Mouse (Mus musculus) testis, postnatal 14 days (tissue): ENCODE results near the gene Rbpj.

Experiments
- DNase-seq: peaks from one replicate; pipeline ENCODE4 v3.0.0; 2021; ENCODE audit warnings: low spot score

Rbpj gene

GRCm38 (mm10) chr5:53551910-53552309, 86.0 kb downstream of the Rbpj start:
- no peak for DNase-seq

DNA sequence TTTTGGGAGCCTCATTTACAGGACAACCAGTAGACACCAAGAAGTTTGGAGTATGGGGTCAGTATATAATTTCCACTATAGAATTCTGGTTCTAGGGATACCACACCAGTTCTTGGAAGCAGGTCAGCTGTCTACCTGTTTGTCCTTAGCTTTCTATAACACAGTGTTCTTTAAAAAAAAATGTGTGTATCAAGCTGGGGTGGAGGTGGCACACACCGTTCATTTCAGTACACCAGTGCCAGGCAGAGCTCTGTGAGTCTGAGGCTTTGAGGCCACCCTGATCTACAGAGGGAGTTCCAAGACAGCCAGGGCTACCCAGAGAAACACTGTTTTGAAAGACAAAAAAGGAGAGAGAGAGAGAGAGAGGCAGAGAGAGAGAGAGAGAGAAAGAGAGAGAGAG, 87.3 kb downstream of the Rbpj start:
- no peak for DNase-seq

GRCm38 (mm10) chr5:53554180-53554579, 88.2 kb downstream of the Rbpj start:
- no peak for DNase-seq

DNA sequence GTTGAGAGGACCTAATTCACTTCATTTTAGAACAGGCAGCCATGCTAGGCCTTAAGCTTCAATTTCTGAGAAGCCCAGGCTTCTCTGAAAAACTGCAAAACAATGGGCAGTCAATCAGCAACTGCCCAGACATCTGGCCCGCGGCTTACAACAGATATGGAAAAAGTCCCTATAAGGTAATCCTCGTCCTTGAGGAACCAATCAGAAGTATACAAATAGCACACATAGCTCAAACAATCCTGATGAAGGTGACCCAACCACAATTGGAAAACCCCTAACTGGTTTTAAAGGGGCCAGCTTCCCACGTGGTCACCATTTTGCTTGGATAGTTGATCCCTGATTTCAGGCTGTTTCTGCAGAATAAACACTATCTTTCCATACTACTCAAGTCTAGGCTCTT, 89.0 kb downstream of the Rbpj start:
- DNase-seq = no peak

DNA sequence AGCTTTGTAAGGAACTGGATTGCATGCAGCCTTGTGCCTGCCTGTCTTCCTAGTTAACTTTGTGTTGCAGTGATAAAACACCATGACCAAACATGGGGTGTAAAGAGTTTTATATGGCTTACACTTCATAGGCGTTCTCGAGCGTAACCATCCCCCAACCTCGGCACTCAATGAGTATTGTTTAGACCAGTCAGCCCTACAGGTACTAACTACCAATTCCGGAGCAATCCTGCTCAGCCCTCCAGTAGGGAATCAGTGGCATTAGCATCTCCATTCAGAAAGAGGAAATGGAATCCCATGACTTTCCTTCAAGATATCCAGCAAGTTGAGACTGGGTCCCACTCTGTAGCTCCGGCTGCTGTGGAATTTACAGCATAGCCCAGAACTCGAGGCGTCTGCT, 89.5 kb downstream of the Rbpj start:
- no peak for DNase-seq

GRCm38 (mm10) chr5:53555929-53556328, 90.0 kb downstream of the Rbpj start:
- no peak for DNase-seq

- DNase-seq = no peak
Measured at GRCm38 (mm10) chr5:53557544-53558260, 91.8 kb downstream of the Rbpj start.

- DNase-seq = no peak
Measured at GRCm38 (mm10) chr5:53561160-53561559, 95.2 kb downstream of the Rbpj start.

DNA sequence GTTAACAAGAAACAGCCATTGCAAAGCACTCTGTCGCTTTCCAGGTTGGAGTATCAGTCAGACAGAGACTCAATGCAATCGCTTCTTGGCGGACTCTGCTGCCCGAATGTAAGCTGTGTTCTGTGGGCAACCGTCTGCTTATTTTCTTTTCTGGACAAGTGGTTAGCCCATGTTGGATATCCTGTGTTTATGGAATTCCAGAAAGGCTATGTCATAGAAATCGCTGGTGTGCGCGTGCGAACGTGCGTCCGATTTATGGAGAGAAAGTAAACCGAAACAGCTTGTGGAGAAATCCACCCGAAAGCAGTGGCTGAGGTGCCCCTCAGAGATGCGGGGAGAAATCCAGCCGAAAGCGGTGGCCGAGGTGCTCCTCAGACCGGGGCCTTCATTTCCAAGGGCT, 98.4 kb downstream of the Rbpj start:
- no peak for DNase-seq

DNA sequence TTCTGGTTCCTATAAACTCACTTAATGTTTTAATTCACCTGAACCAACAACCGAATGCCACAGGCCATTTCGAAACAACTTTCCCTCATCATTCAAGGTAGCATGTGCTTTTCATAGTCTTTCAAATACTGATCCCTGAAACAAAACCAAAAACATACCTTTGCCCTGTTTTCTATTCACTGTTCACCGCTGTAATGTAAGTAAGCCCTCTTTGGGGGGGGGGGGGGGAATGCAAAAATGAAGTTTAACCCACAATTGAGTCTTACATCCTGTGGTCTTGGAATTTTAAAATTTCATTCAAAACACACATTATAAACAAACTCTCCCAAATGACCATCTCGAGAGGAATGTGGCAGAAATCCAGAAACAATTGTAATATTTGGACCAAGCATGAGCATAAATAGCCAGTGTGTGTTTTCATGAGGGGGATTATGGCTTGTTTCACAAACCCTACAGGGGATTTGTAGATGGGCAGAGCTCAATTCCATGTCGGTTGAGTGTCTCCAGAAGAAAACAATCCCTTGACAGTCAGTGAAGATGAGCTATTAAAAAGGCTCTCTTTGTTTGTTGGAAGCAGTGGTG, 99.4 kb downstream of the Rbpj start:
- no peak for DNase-seq

DNA sequence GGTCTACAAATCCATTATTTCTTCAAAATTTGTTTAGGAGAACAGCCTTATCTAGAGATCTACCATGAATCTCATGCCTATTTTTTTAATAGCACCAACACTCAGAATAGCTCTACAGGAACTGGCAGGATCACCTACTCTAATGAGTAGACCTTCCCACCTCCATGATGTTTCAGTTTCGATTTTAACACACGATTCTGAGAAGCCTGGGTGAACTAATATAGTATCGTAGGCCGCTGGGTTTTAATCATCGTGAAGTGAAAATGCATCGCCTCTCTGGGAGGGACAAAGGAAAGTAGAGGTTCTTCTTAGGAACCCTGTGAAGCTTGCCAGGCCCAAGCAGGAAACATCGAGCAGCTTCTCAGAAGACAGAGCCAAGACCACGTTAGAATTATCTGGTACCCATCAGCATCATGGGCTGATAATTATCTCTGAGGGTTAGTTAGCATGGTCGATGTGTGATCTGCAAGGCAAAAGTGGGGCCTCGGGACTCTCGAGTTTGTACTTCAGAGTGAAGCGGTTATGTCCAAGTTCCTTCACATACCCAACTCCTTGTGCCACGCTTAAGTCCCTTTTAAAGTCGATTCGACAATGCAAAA, 100.6 kb downstream of the Rbpj start:
- DNase-seq = no peak

DNA sequence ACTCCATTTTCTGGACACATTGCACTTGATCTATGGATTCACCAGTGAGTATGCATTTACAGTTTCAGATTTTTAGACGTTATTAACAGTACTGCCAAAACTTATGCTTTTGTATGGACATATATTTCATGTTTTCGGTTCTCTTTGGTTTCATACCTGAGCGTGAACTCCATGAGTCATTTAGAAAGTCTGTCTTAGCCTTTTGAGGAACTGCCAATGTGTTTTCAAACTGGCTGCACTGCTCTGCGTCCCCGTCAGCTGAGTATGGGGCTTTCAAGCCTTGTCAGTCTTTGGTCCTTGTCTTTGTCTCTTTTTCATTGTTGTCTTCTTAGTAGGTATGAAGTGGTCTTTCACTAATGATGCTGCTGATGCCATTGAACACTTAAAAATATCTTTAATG, 106.5 kb downstream of the Rbpj start:
- no peak for DNase-seq

DNA sequence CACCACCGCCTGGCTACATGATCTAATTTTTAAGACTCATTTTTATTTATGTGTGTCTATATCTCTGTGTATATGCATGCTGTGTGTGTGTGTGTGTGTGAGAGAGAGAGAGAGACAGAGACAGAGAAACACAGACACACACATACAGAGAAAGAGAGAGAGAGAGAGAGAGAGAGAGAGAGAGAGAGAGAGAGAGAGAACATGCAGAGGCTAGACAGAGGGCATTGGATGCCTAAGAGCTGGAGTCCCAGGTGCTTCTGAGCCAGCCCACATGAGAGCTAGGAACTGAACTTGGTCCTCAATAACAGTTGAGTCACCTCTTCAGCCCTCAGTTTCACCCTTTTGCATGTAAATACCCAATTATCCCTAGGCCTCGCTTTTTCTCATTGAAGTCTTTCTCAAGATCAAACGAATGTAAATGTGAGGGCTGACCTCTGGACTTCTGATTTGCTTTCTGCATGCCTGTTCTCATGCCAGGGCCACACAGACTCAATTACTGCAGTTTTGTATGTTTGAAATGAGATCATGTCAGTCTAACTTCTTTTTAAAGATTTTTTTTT, 109.0 kb downstream of the Rbpj start:
- DNase-seq = no peak

- no peak for DNase-seq
Measured at GRCm38 (mm10) chr5:53577272-53577889, 111.4 kb downstream of the Rbpj start.

- no peak for DNase-seq
Measured at GRCm38 (mm10) chr5:53584069-53584767, 118.3 kb downstream of the Rbpj start.

DNA sequence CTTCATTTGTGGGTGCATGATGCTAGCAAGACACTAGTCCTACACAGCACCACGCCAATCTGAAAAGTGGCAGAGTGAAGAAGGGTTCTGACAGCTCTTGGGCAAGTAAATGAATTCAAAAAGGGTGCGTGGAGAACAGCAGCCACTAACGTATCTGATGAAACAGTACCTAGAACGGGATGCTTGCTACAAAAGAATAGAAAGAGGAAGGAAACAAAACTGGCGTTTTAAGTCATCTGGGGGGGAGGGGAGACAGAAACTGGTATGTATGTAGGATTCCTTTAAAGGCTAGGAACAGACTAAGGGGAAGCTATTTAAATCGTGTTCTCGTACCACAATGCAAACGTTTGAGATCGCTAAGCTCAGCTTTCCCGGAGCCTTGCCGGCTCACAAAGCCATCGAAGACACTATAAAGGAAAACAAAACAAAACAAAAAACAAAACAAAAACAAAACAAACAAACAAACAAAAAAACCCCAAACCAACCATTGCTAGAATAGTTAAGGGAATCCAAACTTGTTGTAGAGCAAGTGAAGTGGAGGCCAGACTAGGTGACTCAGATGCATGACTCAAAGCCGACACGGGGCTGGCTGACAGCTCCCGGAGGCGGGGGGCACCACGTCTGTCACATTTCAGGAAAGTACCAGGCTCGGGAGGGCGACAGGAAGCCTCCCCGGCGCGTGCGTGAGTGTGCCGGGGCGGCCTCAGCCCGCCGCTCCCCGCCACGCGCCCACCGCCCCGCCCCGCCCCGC, 122.6 kb downstream of the Rbpj start:
- no peak for DNase-seq

GRCm38 (mm10) chr5:53589172-53589960, 123.4 kb downstream of the Rbpj start:
- peak; percentile 96 for DNase-seq

GRCm38 (mm10) chr5:53590179-53590765, 124.3 kb downstream of the Rbpj start:
- peak; percentile 99 for DNase-seq

DNA sequence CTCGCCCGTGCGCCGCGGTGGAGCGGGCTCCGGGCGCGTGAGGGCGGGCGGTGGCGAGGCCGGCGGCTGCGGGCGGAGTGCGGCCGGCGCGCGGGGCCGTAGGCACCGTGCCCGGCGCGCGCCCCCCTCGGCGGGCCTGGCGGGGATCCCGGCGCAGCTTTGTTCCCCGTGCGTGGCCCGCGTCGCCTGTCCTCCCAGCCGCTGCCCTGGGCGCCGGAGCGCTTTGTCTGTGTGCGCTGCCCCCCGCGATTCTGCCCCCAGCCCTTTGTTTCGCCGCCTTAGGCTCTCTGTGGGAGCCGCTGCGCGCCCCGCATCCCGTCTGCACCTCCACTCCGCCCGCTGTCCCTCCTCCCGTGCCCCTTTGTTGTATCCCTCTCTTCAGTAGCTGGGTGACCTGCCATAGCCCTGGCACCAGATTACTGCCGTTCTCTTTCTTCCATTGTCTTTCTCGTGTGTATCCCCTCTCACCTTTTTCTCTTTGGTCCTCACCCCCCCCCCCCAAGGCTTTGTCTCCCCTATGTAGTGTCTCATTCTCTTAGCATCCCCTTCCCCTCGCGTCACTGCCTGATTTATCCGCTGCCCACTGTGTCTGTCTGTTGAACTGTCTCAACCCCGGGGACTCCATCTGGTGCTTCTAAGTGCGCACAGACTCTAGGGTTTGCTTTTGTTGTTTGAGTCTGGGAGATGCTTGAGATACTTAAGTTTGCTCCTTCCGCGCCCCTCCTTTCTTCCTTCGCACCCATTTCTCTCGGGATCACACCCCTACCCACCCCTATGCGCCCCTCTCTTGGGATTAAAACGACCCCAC, 125.1 kb downstream of the Rbpj start:
- DNase-seq = peak; percentile 60

DNA sequence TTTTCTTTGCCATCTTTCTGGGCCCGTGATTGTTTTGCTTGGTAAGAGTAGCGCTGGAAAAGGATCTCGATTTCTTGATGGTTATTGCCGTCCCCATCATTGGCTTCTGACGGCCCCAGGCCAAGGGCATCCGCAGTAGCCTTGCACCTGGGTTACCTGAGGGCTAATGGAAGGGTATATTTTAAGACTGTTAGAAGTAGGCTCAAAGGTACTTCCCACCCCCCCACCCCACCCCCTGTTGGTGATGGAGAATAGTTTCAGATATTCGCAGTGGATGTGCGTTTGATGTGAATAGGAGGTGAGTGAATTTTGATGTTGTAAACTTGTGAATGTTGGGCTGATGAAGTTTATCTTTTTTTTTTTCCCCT, 125.7 kb downstream of the Rbpj start:
- DNase-seq = no peak
